Mouse (Mus musculus) kidney, adult 10 weeks (tissue): Measurements from ENCODE around the gene Gm11444. TPM values are rescaled to one million over a fixed set of nuclear protein-coding genes. Genes with fewer than 3 reads are reported as not detected.

Source experiments
- polyA plus RNA-seq: library from polyadenylated mRNA; stranded (reverse); fragments of 350-450 nt; fragmentation: Illumina TruSeq; extraction: RNeasy Lipid Tissue Mini Kit (QIAGEN cat#74804); gene quantifications from one replicate; pipeline ENCODE4 v1.2.3, GENCODE M21; 2014; ENCODE audit warnings: low read depth, low replicate concordance

Gene Gm11444
- not detected for polyA plus RNA-seq

GRCm38 (mm10) chr11:85850233-85850632 lies at the start of gene Gm11444:
Gene Gm11444 (minus strand): TSS chr11:85850333.

GRCm38 (mm10) chr11:85885665-85886428 lies 35.7 kb upstream of the Gm11444 start, which contains the start of gene Tbx4:
Gene Tbx4 (plus strand): TSS chr11:85886422.

GRCm38 (mm10) chr11:85832231-85832924 lies 17.8 kb downstream of the Gm11444 start, which contains the start of gene Tbx2:
Gene Tbx2 (plus strand): TSS chr11:85832551.

Other genes starting within 250 kb of the Gm11444 start
- gene Tbx2, start 17.8 kb downstream of the Gm11444 start, polyA plus RNA-seq, result 2.6 TPM
- gene Tbx4, start 36.1 kb upstream of the Gm11444 start, polyA plus RNA-seq, result not detected